Mouse (Mus musculus) urinary bladder, adult 18-20 months (tissue): ENCODE data around the gene Zfp574.
"Not testable (repeated sequence)": the region's sequence is repeated elsewhere in the genome, so short reads cannot be mapped to it uniquely, and the experiment has no call there.

Experiments used
- DNase-seq, 2 experiments: peaks; one replicate each; pipeline ENCODE4 v3.0.0; 2022; ENCODE audit warnings: low spot score in 2 of 2, mixed read lengths in 2 of 2

Gene Zfp574

DNA sequence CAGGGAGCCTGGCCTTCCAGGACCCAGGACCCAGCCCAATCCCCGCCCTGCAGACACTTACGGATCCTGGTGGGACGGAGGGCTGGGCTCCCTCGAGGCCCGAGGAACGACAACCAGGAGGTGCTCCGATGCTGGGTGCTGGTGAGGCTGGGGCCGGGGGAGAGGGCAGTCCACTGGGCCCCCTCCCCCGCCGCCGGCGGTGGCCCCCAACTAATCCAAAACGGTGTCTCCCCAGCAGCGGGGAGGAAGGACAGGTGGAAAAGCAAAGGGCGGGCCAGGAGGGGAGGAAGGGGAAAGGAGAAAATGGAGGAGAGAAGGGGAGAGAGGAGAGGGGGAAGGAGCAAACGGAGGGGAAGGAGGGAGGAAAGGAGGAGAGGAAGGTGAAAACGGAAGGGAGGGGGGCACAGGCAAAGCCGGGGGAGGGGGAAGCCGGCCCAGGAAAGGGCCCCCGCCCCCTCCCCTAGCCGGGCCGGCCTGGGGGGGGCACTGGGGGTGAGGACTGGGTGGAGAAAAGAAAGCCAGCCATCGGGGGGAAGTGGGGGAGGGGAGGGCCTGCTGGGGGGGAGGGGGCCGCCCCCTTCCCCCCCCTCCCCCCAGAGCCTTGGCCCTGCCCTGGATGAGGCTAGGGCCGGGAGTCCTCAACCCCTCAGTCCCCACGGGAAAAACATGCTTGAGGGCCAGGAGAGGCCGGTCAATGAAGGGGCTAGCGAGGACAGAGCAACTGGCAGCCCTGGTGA lies at the start of gene Zfp574, which contains the start of gene Grik5:
TSS of gene Zfp574 (plus strand) at position 589 of the 737 bp plus-strand sequence.
TSS of gene Grik5 (minus strand) at position 368 of the 737 bp plus-strand sequence.
- DNase-seq, result peak in 1 of 2 experiments; percentile 22

DNA sequence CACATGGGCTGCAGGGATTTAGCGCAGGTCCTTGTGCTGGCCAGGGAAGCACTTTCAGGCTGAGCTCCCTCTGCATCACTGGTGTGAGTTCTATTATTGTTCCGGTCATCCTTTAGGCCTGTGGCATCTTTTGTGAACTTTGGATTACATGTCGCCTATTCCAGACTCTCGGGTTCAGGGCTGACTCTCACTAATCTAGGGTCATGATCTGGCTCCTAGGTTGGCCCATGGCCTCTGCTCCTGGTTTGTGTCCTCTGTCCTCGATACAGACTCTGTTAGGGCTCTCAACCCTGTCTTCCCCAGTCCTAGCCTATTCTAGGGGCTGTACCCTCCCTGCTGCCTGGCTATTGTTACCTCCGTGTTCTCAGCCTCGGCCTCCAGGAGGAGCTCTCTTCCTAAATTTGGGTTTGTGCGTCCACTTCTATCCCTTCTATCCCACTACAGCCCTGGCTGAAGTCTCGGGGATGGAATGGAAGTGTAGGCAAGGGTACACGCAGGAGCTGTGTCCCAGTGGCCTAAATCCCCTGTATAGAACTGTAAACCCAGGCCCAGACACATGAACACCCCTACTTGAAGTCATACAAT lies 46.4 kb upstream of the Zfp574 start:
- no peak for DNase-seq

DNA sequence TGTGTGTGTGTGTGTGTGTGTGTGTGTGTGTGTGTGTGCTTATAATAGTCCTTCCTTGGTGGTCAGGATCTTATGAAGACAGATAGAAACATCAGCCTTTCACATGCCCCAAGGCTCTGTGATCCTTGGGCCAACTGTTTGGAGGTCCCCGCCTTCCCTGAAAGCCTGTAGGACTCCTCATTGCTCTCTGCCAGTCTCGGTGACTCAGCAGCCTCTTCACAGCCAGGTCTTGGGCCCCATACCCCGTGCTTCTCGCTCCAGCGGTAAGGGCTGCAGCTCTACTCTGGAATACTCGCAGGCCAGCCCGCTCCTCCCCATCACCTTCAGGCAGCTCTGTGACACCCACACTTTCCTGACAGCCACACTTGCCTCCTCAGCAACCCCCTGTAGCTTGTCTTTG lies 45.9 kb upstream of the Zfp574 start:
- DNase-seq, result no peak

DNA sequence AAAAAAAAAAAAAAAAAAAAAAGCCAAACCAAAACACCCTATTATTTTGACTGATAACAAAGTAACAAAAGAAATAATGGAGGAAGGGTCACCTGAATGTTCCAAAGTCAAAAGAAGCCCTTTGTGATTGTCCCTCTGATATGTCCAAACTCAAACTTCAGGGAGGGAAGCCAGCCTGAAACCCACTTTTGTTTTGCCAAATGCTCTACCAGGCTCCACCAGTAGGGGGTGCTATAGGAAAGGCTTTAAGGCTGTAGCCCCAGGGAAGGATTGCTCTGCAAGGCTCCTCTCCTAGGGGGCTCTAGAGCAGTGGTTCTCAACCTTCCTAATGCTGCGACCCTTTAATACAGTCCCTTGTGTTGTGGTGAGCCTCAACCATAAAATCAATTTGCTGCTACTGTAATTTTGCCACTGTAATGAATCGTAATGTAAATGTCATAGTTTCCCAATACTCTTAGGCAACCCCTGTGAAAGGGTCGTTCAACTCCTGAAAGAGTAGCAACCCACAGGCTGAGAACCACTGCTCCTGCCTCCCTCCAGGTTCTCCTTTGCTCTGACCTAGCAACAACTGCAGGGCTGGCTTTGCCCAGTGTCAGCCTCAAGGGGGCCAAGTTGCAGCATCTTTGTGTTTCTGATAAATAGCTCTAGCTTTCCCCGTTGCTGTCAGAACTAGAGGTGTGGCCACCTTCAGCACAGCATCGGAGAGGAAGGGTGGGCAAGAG lies 42.2 kb upstream of the Zfp574 start:
- DNase-seq, result peak in 1 of 2 experiments; percentile 47

DNA sequence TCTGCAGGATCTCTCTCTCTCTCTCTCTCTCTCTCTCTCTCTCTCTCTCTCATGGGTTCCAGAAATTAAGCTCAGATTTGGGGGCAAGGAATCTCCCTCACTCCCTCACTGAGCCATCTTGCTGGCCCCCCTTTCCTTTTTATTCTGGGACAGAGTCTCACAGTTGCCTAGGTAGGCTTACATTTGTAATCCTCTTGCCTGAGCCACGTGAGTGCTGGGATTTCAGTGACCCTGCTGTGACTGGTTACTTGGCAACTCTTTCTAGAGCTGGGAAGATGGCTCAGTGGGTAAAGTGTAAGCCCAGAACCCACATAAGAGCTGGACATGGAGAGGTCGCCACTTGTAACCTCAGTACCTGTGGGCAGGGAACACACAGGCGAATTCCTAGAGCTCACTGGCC lies 40.8 kb upstream of the Zfp574 start:
- DNase-seq, result no peak

DNA sequence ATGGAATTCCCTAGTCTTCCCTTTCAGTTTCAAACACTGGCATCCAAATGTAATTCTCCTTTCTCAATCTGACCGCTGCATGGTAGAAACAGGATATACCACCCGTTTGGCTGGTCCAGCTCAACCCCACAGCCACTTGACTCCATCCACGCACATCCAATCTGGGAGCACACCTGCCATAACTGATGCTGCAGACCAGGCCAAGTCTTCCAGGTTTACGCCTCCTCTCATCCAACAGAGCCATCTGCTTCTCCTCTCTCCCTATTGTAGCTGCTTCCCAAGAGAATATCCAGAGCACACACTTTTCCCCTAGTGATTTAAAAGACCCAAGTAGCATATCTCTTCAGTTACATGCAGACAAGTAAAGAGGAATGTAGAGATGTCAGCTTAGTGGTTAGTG lies 37.6 kb upstream of the Zfp574 start:
- DNase-seq, result no peak

DNA sequence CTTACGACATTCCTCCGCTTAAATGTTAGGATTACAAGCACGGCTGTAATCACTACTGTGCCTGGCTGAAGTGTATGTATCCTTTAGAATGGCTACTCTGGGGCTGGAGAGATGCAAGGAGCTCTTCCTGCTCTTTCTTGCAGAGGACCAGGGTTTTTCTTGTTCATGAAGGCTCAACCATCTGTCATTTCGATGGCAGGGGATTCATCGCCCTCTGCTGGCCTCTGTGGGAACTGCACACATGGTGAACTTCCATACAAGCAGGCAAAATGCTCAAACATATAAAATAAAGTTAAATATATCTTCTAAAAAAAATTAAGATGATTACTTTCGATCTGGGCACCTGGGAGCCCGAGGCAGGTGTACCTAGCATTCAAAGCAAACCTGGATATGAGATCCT lies 36.5 kb upstream of the Zfp574 start:
- DNase-seq, result peak in 1 of 2 experiments; percentile 64

DNA sequence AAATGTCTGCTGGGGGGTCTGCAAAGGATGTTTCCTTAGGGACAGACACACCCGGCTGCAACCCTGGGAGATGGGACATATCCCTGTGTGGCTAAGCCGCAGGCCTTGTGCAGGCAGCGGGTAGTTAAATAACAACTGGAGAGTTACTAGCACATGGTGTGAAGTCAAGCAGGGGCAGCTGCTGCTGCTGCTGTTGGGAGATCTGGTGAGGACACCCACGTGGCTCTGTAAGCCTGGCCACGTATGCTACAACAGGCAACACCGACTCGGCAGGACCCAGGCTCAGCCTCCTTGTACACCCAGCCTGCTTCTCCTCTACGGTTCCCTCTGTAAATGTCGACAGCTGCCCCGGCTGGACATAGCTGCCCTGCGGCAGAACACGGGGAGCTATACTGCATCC lies 30.4 kb upstream of the Zfp574 start:
- DNase-seq, result no peak

DNA sequence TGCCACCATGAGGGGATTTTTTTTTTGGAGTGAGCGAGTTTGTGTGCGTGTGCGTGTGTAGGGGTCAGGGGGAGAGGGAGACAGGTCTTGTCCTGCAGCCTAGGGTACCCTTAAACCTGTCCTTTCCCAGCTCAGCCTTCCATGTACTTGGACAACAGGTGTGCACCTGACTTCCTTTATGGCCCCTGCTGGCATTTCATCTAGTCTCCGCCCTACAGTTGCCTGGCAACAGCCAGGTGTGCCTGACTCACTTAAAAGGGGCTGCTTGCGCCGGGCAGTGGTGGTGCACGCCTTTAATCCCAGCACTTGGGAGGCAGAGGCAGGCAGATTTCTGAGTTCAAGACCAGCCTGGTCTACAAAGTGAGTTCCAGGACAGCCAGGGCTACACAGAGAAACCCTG lies 27.8 kb upstream of the Zfp574 start:
- DNase-seq, result not testable (repeated sequence)

DNA sequence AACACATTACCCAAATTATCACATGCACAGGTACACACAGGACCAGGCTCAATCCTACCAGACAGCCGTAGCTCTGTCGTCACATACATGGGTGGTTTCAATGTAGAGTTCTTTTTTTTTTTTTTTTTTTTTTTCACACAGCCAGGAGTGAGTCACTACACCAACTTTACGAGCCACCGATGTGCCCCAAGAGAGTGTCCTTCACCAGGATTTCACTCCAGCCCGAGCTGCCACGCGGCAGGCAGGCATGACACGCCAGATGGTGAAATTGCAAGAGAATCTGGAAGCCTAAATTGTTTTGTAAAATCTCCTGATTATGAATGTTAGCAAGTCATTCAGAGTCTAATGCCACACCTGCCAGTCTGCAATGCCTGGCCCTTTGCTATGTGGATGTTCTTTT lies 25.0 kb upstream of the Zfp574 start:
- DNase-seq, result no peak

DNA sequence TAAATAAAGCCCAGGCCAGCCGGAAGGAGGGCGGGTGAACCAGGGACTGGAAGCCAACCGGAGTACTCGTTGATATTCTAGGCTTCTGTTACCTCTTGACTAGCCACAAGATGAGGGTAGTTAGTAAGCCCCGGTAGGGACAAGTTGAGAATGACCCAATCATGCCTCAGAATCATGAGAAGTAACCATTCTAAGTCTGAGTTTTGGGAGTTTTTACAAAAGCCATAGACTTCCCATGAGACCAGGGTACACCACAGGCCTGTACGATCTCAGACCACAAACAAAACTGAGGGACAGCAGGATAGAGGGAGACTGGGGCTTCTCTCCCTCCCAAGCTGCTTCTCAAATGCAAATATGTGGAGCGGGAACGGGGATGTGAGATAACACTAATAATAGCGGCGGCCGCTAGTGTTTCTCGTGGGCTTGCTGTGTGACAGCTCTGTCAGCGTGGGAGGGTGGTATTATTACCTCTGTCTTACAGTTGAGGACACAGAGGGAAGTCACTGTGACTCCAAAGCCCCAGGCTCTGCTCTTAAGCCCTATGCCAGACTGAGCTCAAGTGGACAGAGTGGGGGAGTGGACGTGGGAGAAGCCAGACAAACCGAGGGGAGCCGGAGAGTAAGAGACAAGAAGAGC lies 23.0 kb upstream of the Zfp574 start:
- DNase-seq, result no peak

DNA sequence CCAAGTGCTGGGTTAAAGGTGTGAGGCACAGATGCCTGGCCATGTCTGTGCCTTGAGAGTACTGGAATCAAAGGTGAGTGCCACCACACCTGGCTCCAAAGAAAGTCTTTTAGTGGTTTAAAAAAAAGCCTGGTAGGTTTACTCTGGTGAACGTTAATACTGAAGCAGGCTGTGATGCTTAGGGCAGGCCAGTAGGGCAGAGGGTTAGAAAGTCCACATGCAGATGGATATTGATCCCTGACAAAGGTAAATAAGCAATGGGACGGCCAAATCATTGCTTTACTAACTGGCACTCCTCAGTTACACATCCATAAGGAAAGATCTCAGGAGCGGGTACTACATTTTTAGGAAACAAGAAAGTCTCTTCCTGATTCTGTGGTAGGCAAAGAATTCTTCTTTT lies 19.8 kb upstream of the Zfp574 start:
- DNase-seq, result no peak

DNA sequence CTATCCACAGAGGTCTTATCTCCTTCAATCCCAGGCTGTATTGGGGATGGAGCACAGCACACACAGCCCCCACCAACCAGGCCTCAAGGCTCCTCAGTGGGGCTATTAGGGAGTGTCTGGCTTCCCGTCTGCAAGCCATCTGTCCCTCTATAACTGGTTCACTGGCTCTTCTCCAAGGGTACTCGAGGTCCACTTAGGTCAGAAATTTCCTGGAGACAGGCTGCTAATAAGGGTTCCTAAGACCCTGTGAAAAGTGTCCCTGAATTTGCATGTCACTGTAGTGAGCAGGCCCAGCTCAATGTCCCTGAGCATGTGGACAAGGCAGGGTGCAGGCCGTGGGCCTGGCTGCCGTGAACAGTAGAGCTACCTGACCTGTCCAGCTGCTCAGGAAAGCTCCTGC lies 15.4 kb upstream of the Zfp574 start:
- no peak for DNase-seq

DNA sequence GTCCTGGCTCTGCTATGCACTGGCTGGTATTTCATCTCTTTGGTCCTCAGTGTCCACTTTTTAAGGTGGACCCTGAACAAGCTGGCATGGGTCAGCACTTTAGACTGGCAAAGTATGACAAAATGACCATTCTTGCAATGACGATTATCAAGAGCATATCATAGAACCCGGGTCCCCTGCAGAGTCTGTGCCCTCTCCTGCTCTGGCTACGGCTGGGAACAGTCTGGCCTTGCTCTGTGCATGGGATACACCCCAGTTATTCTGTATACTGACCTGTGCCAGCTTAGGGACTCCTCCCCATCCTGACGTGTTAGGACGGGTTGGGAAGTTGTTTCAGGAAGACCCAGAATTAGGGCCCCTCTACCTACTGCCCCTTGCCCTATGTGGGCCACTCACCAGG lies 14.5 kb upstream of the Zfp574 start:
- DNase-seq, result no peak

DNA sequence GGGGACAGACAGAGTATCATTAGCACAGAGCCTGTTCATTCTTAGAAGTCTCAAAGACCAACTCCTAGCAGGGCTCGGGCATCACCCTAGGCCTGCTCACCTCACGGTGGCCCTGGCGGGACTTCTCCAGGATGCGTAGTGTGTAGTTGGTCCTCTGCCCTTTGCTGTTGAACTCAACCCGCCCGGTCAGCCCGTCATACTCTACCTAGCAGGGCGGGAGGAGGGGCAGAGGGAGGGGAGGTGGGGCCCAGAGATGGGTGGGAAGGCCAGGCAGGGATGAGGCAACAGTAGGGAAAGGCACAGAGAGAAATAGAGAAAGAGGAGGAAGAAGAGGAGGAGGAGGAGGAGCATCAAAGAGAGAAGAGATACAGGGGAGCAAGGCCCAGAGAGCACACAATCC lies 14.0 kb upstream of the Zfp574 start:
- DNase-seq, result no peak

DNA sequence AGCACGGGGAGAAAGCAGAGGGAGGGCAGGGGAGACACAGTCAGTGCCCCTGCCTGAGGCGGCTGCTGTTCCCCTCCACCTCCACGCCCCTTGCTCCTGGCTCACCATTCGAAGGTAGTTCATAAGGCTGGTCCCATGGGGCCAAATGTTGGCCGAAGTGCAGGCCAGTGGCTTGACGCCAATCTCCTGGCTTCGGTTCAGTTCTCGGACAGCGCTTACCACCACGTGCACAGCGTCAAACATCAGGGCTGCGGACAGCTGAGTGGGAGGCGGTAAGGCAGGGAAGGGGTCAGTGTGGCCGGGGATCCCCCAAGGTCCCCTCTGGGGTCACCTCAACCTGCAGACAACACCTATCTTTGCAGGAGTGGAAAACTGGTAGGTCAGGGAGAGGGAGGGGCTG lies 13.5 kb upstream of the Zfp574 start:
- DNase-seq, result no peak

DNA sequence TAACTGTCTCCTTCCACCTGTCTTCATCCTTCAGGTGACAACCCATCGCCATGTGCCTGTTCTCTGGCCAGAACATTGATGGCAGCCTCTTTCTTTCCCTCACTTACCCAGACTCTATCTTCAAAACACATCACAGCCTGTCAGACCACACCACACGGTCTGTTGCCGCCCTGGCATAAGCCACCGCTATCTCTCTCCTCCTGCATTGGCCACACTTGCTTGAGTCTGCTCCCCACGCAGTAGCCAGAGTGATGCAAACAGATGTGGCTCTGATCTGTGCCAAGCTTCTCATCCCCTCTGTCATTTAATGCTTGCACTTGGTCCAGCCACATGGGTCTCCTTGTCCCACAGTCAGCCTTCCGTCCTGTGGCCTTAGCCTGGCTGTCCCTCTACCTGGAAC lies 9.0 kb upstream of the Zfp574 start:
- DNase-seq, result no peak

DNA sequence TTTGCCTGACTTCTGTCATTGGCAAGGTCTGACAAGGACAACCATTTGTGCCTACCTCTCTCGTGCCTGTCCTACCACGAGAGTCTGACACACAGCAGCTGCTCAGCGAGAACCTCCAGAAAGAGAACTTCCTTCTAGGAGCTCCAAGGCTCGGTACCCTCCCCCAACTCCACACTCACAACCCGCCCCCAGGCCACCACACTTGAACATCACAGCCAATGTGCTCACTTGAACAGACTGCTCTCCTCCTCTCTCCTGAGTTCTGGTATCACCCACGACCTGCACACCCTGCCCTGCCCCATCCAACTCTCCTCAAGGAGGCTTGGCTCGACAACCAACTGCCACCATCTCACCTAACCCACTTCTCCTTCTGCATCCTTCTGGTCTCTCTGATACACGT lies 8.5 kb upstream of the Zfp574 start:
- DNase-seq, result no peak

DNA sequence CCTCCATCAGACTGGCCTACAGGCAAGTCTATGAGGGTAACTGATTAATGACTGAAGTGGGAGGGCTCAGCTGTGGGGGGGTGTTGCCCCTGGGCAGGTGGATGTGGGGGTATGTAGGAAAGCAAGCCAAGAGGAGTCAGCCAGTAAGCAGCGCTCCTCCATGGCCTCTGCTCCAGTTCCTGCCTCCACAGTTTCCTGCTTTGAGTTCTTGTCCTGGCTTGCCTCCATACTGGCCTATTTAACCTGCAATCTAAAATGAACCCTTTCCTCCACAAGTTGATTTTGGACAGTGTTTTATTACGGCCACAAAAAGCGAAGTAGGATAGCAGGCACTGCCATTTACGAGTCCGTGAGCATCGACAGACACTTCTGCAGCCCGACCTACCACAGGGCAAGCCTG lies 5.0 kb upstream of the Zfp574 start:
- peak in 1 of 2 experiments; percentile 66 for DNase-seq

DNA sequence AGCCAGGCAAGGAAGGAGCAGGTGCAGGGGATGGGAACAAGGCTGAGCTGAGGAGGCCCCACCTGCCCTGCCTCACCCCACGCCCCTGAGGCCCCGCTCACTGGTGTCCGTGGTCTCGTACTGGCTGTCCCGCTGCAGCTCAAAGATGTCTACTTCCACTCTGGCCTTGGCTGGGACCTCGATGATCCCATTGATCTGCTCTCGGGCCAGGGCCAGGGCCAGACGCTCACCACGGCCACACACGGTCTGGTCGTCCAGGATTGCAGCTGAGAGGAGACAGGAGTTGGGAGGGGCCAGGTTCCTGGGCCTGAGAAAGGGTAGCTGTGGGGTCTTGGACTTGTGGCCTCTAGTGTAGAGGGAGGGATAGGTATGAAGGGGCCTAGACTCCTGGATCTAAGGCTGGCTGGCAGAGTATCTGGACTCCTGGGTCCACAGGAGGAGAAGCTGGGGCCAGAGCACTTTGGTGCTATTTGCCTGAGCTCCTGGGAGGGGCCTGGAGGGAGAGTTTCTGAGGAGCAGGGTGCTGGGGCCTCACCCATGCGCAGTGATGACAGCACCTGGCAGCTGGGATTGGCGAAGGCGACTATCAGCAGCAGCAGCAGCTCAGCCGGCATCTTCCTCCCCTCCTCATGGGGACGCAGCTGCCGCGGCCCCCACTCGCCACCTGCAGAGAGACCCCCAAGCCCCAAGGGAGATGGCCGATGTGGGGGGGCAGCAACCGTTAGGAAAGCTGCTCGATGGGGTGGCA lies 4.3 kb upstream of the Zfp574 start:
- no peak for DNase-seq

DNA sequence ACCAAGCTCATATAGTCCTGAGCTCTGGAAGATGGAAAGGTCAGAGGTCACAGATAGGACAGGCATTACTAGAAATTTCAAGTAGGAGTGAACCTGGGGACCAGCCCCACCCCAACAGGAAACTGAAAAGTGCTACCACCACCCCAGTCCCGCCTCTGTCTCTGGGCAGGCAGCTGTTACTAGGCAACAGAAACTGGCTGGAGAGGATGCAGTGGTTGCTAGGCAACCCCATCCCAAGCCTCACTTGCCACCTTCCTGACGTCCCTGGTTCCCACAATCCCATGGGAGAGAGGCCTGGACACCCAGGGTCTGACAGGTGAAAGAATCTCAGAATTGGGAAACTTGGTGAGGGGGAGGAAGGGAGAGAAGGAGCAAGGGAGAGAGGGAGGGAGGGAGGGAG lies 3.6 kb upstream of the Zfp574 start:
- DNase-seq, result no peak
